Mouse (Mus musculus): ENCODE results near the gene Pcyt1a. TPM values are rescaled to one million over a fixed set of nuclear protein-coding genes. Genes with fewer than 3 reads are reported as not detected.
"Not testable (repeated sequence)": the region's sequence is repeated elsewhere in the genome, so short reads cannot be mapped to it uniquely, and the experiment has no call there.

Gene Pcyt1a
- polyA plus RNA-seq, 1 experiment from 2014 or later, result 46.4 TPM

- Histone ChIP-seq H3K27me3 (replicated peaks; ENCODE audit: low read depth, poor library complexity, severe bottlenecking) (no peaks in the 10 kb centered on the region), H3K4me1 (peaks cover 13% of the 10 kb centered on the region), H3K9me3 (no peaks in the 10 kb centered on the region), H3K4me3 (no peak overlapping the region), H3K27ac (replicated peaks) (no peak overlapping the region), H3K36me3 (replicated peaks) (peaks cover 11% of the 10 kb centered on the region; the same call in 1 of the 2 replicates)
- 60% methylated on average over 1 of the region's 1 CpGs for WGBS
- DNase-seq (ENCODE audit: low spot score), result no peak
Measured at GRCm38 (mm10) chr16:32436657-32437056, 5.9 kb downstream of the Pcyt1a start.

- no peaks in the 10 kb centered on the region for H3K9me3 ChIP-seq
- 92% methylated on average over 1 of the region's 1 CpGs for WGBS
- H3K4me1 ChIP-seq, result peaks cover 8% of the 10 kb centered on the region
- DNase-seq (ENCODE audit: low spot score), result no peak
- H3K4me3 ChIP-seq, result no peak overlapping the region
- H3K27me3 ChIP-seq (replicated peaks; ENCODE audit: low read depth, poor library complexity, severe bottlenecking), result no peaks in the 10 kb centered on the region
- H3K36me3 ChIP-seq (replicated peaks), result peaks cover 13% of the 10 kb centered on the region; the same call in 1 of the 2 replicates
- no peak overlapping the region for H3K27ac ChIP-seq (replicated peaks)
Measured at GRCm38 (mm10) chr16:32437266-32437665, 6.5 kb downstream of the Pcyt1a start.

- 96% methylated on average over 3 of the region's 3 CpGs for WGBS
- DNase-seq (ENCODE audit: low spot score), result no peak
- Histone ChIP-seq H3K9me3 (no peaks in the 10 kb centered on the region), H3K27me3 (replicated peaks; ENCODE audit: low read depth, poor library complexity, severe bottlenecking) (no peaks in the 10 kb centered on the region), H3K36me3 (replicated peaks) (peaks cover 13% of the 10 kb centered on the region; the same call in 1 of the 2 replicates), H3K4me1 (peaks cover 8% of the 10 kb centered on the region), H3K27ac (replicated peaks) (no peak overlapping the region), H3K4me3 (no peak overlapping the region)
Measured at GRCm38 (mm10) chr16:32441432-32441831, 10.7 kb downstream of the Pcyt1a start.

GRCm38 (mm10) chr16:32444615-32445014 lies 13.9 kb downstream of the Pcyt1a start:
- peaks cover 12% of the 10 kb centered on the region; the same call in 1 of the 2 replicates for H3K36me3 ChIP-seq (replicated peaks)
- not testable (repeated sequence) for DNase-seq (ENCODE audit: low spot score); H3K27ac ChIP-seq (replicated peaks); H3K4me1 ChIP-seq; H3K4me3 ChIP-seq; H3K9me3 ChIP-seq; H3K27me3 ChIP-seq (replicated peaks; ENCODE audit: low read depth, poor library complexity, severe bottlenecking)
- 88% methylated on average over 3 of the region's 3 CpGs for WGBS

- no peaks in the 10 kb centered on the region for H3K27me3 ChIP-seq (replicated peaks; ENCODE audit: low read depth, poor library complexity, severe bottlenecking)
- H3K9me3 ChIP-seq, result no peaks in the 10 kb centered on the region
- WGBS, result 93% methylated on average over 1 of the region's 1 CpGs
- H3K36me3 ChIP-seq (replicated peaks), result peaks cover 6% of the 10 kb centered on the region; the same call in 1 of the 2 replicates
- DNase-seq (ENCODE audit: low spot score), result no peak
- no peak overlapping the region for H3K27ac ChIP-seq (replicated peaks)
- H3K4me1 ChIP-seq, result no peaks in the 10 kb centered on the region
- no peak overlapping the region for H3K4me3 ChIP-seq
Measured at GRCm38 (mm10) chr16:32445558-32445957, 14.8 kb downstream of the Pcyt1a start.

GRCm38 (mm10) chr16:32446563-32447138 lies 15.9 kb downstream of the Pcyt1a start:
- H3K27me3 ChIP-seq (replicated peaks; ENCODE audit: low read depth, poor library complexity, severe bottlenecking), result no peaks in the 10 kb centered on the region
- WGBS, result 81% methylated on average over 2 of the region's 2 CpGs
- peaks cover 3% of the 10 kb centered on the region for H3K36me3 ChIP-seq (replicated peaks)
- H3K4me1 ChIP-seq, result no peaks in the 10 kb centered on the region
- no peak for DNase-seq (ENCODE audit: low spot score)
- H3K9me3 ChIP-seq, result no peaks in the 10 kb centered on the region
- no peak overlapping the region for H3K4me3 ChIP-seq
- no peak overlapping the region for H3K27ac ChIP-seq (replicated peaks)

- Histone ChIP-seq H3K9me3 (no peaks in the 10 kb centered on the region), H3K4me3 (no peak overlapping the region), H3K4me1 (peaks cover 3% of the 10 kb centered on the region; the same call in 1 of the 2 replicates), H3K36me3 (replicated peaks) (peaks cover 18% of the 10 kb centered on the region), H3K27me3 (replicated peaks; ENCODE audit: low read depth, poor library complexity, severe bottlenecking) (no peaks in the 10 kb centered on the region), H3K27ac (replicated peaks) (no peak overlapping the region)
- no peak for DNase-seq (ENCODE audit: low spot score)
- 88% methylated on average over 3 of the region's 3 CpGs for WGBS
Measured at GRCm38 (mm10) chr16:32449665-32450064, 18.9 kb downstream of the Pcyt1a start.

GRCm38 (mm10) chr16:32450133-32450532 lies 19.4 kb downstream of the Pcyt1a start:
- H3K4me1 ChIP-seq, result peaks cover 3% of the 10 kb centered on the region; the same call in 1 of the 2 replicates
- WGBS, result 89% methylated on average over 2 of the region's 2 CpGs
- H3K4me3 ChIP-seq, result no peak overlapping the region
- no peaks in the 10 kb centered on the region for H3K9me3 ChIP-seq
- no peak overlapping the region for H3K27ac ChIP-seq (replicated peaks)
- H3K36me3 ChIP-seq (replicated peaks), result peaks cover 18% of the 10 kb centered on the region
- no peak for DNase-seq (ENCODE audit: low spot score)
- H3K27me3 ChIP-seq (replicated peaks; ENCODE audit: low read depth, poor library complexity, severe bottlenecking), result no peaks in the 10 kb centered on the region

- Histone ChIP-seq H3K27ac (replicated peaks) (no peak overlapping the region), H3K4me3 (no peak overlapping the region), H3K4me1 (peaks cover 3% of the 10 kb centered on the region; the same call in 1 of the 2 replicates), H3K36me3 (replicated peaks) (peaks cover 36% of the 10 kb centered on the region), H3K9me3 (no peaks in the 10 kb centered on the region), H3K27me3 (replicated peaks; ENCODE audit: low read depth, poor library complexity, severe bottlenecking) (no peaks in the 10 kb centered on the region)
- no peak for DNase-seq (ENCODE audit: low spot score)
- WGBS, result 91% methylated on average over 8 of the region's 8 CpGs
Measured at GRCm38 (mm10) chr16:32453102-32453501, 22.4 kb downstream of the Pcyt1a start.

- Histone ChIP-seq H3K9me3 (no peaks in the 10 kb centered on the region), H3K4me1 (peaks cover 3% of the 10 kb centered on the region; the same call in 1 of the 2 replicates), H3K27me3 (replicated peaks; ENCODE audit: low read depth, poor library complexity, severe bottlenecking) (no peaks in the 10 kb centered on the region), H3K27ac (replicated peaks) (peak overlapping the region; percentile 65), H3K36me3 (replicated peaks) (peaks cover 39% of the 10 kb centered on the region), H3K4me3 (no peak overlapping the region)
- DNase-seq (ENCODE audit: low spot score), result peak; percentile 62
- WGBS, result 60% methylated on average over 5 of the region's 5 CpGs
Measured at GRCm38 (mm10) chr16:32454646-32455045, 23.9 kb downstream of the Pcyt1a start.

- peaks cover 3% of the 10 kb centered on the region; the same call in 1 of the 2 replicates for H3K4me1 ChIP-seq
- H3K9me3 ChIP-seq, result no peaks in the 10 kb centered on the region
- H3K4me3 ChIP-seq, result no peak overlapping the region
- peaks cover 39% of the 10 kb centered on the region for H3K36me3 ChIP-seq (replicated peaks)
- DNase-seq (ENCODE audit: low spot score), result no peak
- H3K27me3 ChIP-seq (replicated peaks; ENCODE audit: low read depth, poor library complexity, severe bottlenecking), result no peaks in the 10 kb centered on the region
- no peak overlapping the region for H3K27ac ChIP-seq (replicated peaks)
Measured at GRCm38 (mm10) chr16:32456086-32456485, 25.4 kb downstream of the Pcyt1a start.

- Histone ChIP-seq H3K27ac (replicated peaks) (no peak overlapping the region), H3K36me3 (replicated peaks) (peaks cover 36% of the 10 kb centered on the region), H3K4me3 (no peak overlapping the region), H3K27me3 (replicated peaks; ENCODE audit: low read depth, poor library complexity, severe bottlenecking) (no peaks in the 10 kb centered on the region), H3K4me1 (peaks cover 3% of the 10 kb centered on the region; the same call in 1 of the 2 replicates), H3K9me3 (no peaks in the 10 kb centered on the region)
- no peak for DNase-seq (ENCODE audit: low spot score)
- 92% methylated on average over 1 of the region's 1 CpGs for WGBS
Measured at GRCm38 (mm10) chr16:32456761-32457160, 26.0 kb downstream of the Pcyt1a start.

GRCm38 (mm10) chr16:32457589-32458386 lies 27.1 kb downstream of the Pcyt1a start:
- DNase-seq (ENCODE audit: low spot score), result peak; percentile 34

More at GRCm38 (mm10) chr16:32457589-32458386, 27.1 kb downstream of the Pcyt1a start:
- H3K27ac ChIP-seq (replicated peaks), result no peak overlapping the region
- H3K9me3 ChIP-seq, result no peaks in the 10 kb centered on the region
- peaks cover 3% of the 10 kb centered on the region; the same call in 1 of the 2 replicates for H3K4me1 ChIP-seq
- peaks cover 33% of the 10 kb centered on the region for H3K36me3 ChIP-seq (replicated peaks)
- H3K27me3 ChIP-seq (replicated peaks; ENCODE audit: low read depth, poor library complexity, severe bottlenecking), result no peaks in the 10 kb centered on the region
- 64% methylated on average over 10 of the region's 10 CpGs for WGBS
- no peak overlapping the region for H3K4me3 ChIP-seq

All from embryonic facial prominence, embryonic 10.5 days (tissue).